Mouse (Mus musculus) macrophage (primary cell): Measurements from ENCODE around the gene Tbc1d30. TPM values are rescaled to one million over a fixed set of nuclear protein-coding genes. Genes with fewer than 3 reads are reported as not detected.

ENCODE experiments used
- H3K27ac ChIP-seq: fragments of 350-480 bp; formaldehyde crosslinking; 2 replicates; pipeline ENCODE4 v1.9.0; 2021
- H3K36me3 ChIP-seq: fragments of 350-480 bp; formaldehyde crosslinking; 2 replicates; pipeline ENCODE4 v1.9.0; 2021; ENCODE audit errors: inconsistent target
- H3K4me3 ChIP-seq: fragments of 350-480 bp; formaldehyde crosslinking; 2 replicates; pipeline ENCODE4 v1.9.0; 2021; ENCODE audit errors: inconsistent target
- H3K79me2 ChIP-seq: fragments of 350-480 bp; formaldehyde crosslinking; 2 replicates; pipeline ENCODE4 v1.9.0; 2021; ENCODE audit errors: inconsistent target
- WGBS: methylation state at CpG from one replicate; pipeline ENCODE4 v1.1.7; 2026; ENCODE audit warnings: inconsistent platforms; ENCODE audit not compliant: missing documents; 5-methylcytosine and 5-hydroxymethylcytosine counted together
- polyA plus RNA-seq: library from polyadenylated mRNA; stranded (reverse); fragments of 250-400 nt; gene quantifications from 3 replicates; pipeline ENCODE4 v1.2.4, GENCODE M21; 2018; ENCODE audit warnings: inconsistent platforms

Gene Tbc1d30
- polyA plus RNA-seq, 1 experiment from 2014 or later: 0.59 TPM

- Histone ChIP-seq H3K79me2 (no peaks in the 10 kb centered on the region), H3K4me3 (no peak overlapping the region), H3K36me3 (no peaks in the 10 kb centered on the region), H3K27ac (no peak overlapping the region)
- 82% methylated on average over 4 of the region's 4 CpGs for WGBS
Measured at GRCm38 (mm10) chr10:121314186-121314585, 36.9 kb downstream of the Tbc1d30 start.

DNA sequence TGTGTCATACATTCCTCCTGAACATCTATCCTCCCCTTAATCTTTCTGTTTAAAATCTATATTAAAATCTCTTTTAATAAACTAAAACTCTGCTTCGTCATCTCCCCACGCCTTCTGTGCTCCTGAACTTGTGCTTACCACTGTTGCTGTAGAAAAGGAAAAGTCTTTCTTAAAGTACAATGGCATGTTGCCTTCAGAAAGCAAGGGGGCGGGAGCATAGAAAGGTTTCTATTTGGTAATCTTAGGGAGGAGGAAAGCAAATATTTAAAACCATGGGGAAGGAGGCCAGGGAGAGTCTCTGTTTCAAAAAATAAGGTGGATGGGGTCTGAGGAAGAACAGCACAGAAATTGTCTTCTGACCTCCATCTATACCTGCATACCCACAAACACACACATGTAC, 38.0 kb downstream of the Tbc1d30 start:
- no peaks in the 10 kb centered on the region for H3K79me2 ChIP-seq
- WGBS: 97% methylated on average over 3 of the region's 3 CpGs

GRCm38 (mm10) chr10:121310511-121311221, 40.4 kb downstream of the Tbc1d30 start:
- Histone ChIP-seq H3K27ac (no peak overlapping the region), H3K4me3 (peak overlapping the region; percentile 10; the same call in 1 of the 2 replicates), H3K79me2 (no peaks in the 10 kb centered on the region), H3K36me3 (no peaks in the 10 kb centered on the region)
- 1% methylated on average over 73 of the region's 77 CpGs for WGBS

More for the DNA sequence above, 38.0 kb downstream of the Tbc1d30 start:
- Histone ChIP-seq H3K27ac (no peak overlapping the region), H3K4me3 (no peak overlapping the region), H3K36me3 (no peaks in the 10 kb centered on the region)

DNA sequence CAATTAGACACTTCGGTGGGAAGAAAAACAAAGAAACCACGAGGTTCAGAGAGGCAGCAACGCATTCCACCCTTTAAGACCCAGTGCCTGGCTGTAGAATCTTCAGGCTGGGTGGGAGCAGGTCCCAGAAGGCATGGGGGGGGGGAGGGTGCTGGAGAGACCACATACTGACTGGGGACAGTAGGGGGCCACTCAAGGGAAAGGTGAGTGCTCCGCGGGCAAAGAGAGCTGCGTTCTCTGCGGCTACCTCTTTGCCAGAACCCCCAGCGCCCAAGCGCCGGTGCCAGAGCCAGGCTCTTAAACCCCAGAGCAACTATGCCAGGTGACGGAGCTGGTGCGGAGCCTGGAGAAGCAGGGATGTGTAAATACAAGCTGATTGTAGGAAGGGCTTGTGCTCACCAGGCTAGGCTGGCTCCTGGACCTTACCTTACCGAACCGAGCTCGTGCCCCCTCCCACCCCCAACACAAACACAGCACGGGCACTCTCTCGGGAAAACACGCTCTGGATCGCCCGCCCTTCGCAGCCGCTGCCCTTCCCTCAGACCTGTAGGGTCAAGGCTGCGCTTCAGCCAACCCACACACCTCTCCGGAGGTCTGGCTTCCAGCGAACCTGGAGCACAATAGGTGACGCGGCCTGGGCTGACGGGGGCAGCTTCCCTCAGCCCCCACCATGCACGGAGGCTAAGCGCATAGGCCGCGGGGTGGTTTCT, 41.1 kb downstream of the Tbc1d30 start:
- Histone ChIP-seq H3K79me2 (no peaks in the 10 kb centered on the region), H3K36me3 (no peaks in the 10 kb centered on the region), H3K4me3 (no peak overlapping the region), H3K27ac (no peak overlapping the region)
- WGBS: 7% methylated on average over 32 of the region's 32 CpGs

DNA sequence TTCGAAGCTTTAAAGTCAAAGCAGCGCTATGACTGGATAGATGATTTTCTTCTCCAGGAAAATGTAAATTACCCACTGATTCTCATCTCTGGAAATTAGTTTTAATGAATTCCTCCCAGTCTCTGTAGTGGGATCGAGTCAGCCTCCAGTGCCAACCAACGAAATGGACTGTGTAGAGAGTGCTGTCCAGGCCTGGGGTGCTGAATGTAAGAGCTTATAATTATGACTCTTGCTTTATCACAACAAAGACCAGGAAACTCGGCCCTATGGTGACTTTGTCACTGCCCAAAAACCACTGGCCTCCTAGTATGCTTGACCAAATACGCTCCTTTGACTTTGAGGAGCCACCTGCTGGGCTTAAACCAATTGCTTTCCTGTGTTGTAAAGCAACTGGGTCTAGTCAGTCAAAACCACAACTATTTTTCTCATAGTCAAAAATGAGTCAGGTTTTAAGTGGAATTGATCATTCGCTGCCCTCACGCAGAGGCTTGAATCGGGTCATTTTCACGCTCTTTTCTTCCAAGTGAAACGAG, 41.9 kb downstream of the Tbc1d30 start:
- Histone ChIP-seq H3K4me3 (no peak overlapping the region), H3K79me2 (no peaks in the 10 kb centered on the region), H3K27ac (no peak overlapping the region), H3K36me3 (no peaks in the 10 kb centered on the region)
- 43% methylated on average over 11 of the region's 11 CpGs for WGBS

GRCm38 (mm10) chr10:121305441-121305840, 45.6 kb downstream of the Tbc1d30 start:
- WGBS: 32% methylated on average over 5 of the region's 5 CpGs
- no peak overlapping the region for H3K27ac ChIP-seq
- H3K4me3 ChIP-seq: no peak overlapping the region
- H3K36me3 ChIP-seq: no peaks in the 10 kb centered on the region
- no peaks in the 10 kb centered on the region for H3K79me2 ChIP-seq

DNA sequence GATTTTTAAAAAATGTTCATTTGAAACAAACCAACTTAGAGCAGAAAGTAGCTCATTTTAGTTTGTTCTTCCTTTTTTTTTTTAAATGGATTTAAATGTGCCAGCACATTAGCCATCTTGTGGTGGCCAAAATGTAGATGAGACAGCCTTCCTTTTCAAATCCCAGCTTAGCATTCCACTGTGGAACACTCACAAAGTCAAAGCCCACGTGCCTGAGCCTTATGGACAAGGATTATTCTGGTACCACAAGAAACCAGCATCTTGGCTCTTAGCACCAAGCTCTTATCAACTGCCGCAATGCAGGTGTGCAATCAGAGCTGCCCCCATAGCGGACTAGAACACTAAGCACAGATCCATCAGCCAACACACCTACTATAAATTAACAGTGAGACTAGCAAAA, 47.5 kb downstream of the Tbc1d30 start:
- no peak overlapping the region for H3K27ac ChIP-seq
- no peaks in the 10 kb centered on the region for H3K79me2 ChIP-seq
- no peak overlapping the region for H3K4me3 ChIP-seq
- H3K36me3 ChIP-seq: no peaks in the 10 kb centered on the region
- WGBS: 80% methylated on average over 3 of the region's 3 CpGs

GRCm38 (mm10) chr10:121301868-121302267, 49.2 kb downstream of the Tbc1d30 start:
- H3K79me2 ChIP-seq: no peaks in the 10 kb centered on the region
- no peak overlapping the region for H3K4me3 ChIP-seq
- WGBS: 95% methylated on average over 14 of the region's 14 CpGs
- H3K27ac ChIP-seq: no peak overlapping the region
- H3K36me3 ChIP-seq: no peaks in the 10 kb centered on the region

DNA sequence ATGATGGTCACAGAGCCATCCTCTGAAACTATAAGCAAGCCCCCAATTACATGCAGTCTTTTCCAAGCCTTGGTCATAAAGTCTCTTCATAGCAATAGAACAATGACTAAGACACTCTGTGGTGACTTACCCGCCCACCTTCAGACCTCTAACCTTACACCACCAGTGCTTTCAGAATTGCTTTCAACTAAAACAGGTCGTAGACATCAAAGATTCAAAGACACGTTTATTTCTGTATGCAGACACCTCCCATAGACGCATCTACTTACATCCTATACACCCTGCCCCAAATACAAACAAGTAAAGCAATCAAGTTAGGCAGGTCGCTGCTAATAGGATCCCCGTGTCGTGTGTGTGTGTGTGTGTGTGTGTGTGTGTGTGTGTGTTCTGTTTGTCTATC, 50.4 kb downstream of the Tbc1d30 start:
- Histone ChIP-seq H3K4me3 (no peak overlapping the region), H3K79me2 (no peaks in the 10 kb centered on the region), H3K27ac (no peak overlapping the region), H3K36me3 (no peaks in the 10 kb centered on the region)
- WGBS: 85% methylated on average over 7 of the region's 7 CpGs

- 20% methylated on average over 25 of the region's 25 CpGs for WGBS
- Histone ChIP-seq H3K4me3 (no peak overlapping the region), H3K36me3 (no peaks in the 10 kb centered on the region), H3K27ac (no peak overlapping the region), H3K79me2 (no peaks in the 10 kb centered on the region)
Measured at GRCm38 (mm10) chr10:121297054-121297701, 53.9 kb downstream of the Tbc1d30 start.

- no peak overlapping the region for H3K27ac ChIP-seq
Measured at GRCm38 (mm10) chr10:121294471-121294870, 56.6 kb downstream of the Tbc1d30 start.

GRCm38 (mm10) chr10:121293829-121294228, 57.2 kb downstream of the Tbc1d30 start:
- 42% methylated on average over 8 of the region's 8 CpGs for WGBS
- Histone ChIP-seq H3K36me3 (no peaks in the 10 kb centered on the region), H3K27ac (no peak overlapping the region), H3K4me3 (no peak overlapping the region), H3K79me2 (no peaks in the 10 kb centered on the region)

More at GRCm38 (mm10) chr10:121294471-121294870, 56.6 kb downstream of the Tbc1d30 start:
- 87% methylated on average over 16 of the region's 16 CpGs for WGBS
- Histone ChIP-seq H3K4me3 (no peak overlapping the region), H3K79me2 (no peaks in the 10 kb centered on the region), H3K36me3 (no peaks in the 10 kb centered on the region)

DNA sequence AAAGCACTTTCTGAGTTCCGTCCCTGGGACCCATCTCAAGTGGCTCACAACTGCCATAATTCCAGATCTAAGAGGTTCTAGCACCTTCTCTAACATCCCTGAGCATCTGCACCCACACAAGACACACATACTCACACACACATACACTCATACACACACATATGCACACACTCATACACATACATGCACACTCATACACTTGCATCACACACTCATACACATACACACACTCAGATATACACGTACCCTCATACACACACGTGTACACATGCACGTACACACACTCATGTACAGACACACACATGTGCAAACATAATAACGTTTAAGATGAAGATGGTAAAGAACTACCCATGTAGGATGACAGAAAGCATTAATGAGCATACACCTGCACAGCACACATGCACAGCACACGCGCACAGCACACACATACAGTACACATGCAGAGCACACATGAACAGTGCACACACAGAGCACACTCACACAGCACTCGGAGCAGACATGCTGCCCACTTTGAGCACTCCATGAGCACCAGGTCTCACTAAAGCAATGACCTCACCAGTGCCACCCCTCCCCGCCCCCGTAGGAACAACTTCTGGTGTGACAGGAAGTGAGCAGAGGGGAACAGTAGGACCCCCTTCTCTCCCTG, 59.7 kb downstream of the Tbc1d30 start:
- Histone ChIP-seq H3K4me3 (no peak overlapping the region), H3K79me2 (no peaks in the 10 kb centered on the region), H3K27ac (no peak overlapping the region), H3K36me3 (no peaks in the 10 kb centered on the region)
- WGBS: 94% methylated on average over 8 of the region's 10 CpGs

DNA sequence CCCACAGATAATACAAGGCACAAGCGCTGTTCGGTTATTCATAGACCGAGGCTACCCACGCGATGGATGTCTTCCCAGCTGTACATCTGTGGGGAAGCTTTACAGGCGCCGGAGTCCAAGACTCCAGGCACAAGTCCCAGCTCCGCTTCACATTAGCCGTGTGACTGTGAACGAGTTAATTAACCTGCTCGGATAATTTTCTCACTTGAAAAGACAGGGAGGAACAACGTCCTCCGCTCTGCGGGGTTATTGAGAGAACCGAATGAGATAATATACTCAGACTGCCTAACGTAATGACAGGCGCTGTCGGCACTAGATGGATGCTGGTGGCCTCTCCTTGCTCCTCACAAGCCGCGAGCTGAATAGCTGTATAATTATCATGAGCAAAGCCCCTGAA, 60.4 kb downstream of the Tbc1d30 start:
- Histone ChIP-seq H3K27ac (no peak overlapping the region), H3K79me2 (no peaks in the 10 kb centered on the region), H3K36me3 (no peaks in the 10 kb centered on the region), H3K4me3 (no peak overlapping the region)
- WGBS: 92% methylated on average over 18 of the region's 20 CpGs
